Mouse (Mus musculus) liver, embryonic 15.5 days (tissue): Measurements from ENCODE around the gene Mog. TPM values are rescaled to one million over a fixed set of nuclear protein-coding genes. Genes with fewer than 3 reads are reported as not detected.

Source experiments
- ATAC-seq: fragments of 200-750 bp; cut with Nextera tagmentation; 2 replicates; pipeline ENCODE4 v1.8.0; 2017; ENCODE audit warnings: moderate number of reproducible peaks, mild to moderate bottlenecking, moderate library complexity; ENCODE audit not compliant: insufficient read depth
- H3K27ac ChIP-seq: fragments of 300-500 bp; sonication (generic); replicated peaks from 2 replicates; pipeline ENCODE4 v1.5.1; 2015; ENCODE audit warnings: mild to moderate bottlenecking, inconsistent platforms
- H3K27me3 ChIP-seq: fragments of 300-500 bp; sonication (generic); 2 replicates; pipeline ENCODE4 v1.6.1; 2015; ENCODE audit warnings: mild to moderate bottlenecking, inconsistent platforms
- H3K36me3 ChIP-seq: fragments of 300-500 bp; sonication (generic); replicated peaks from 2 replicates; pipeline ENCODE4 v1.6.1; 2015; ENCODE audit warnings: moderate library complexity, mild to moderate bottlenecking, inconsistent platforms
- H3K4me1 ChIP-seq: fragments of 300-500 bp; sonication (generic); replicated peaks from 2 replicates; pipeline ENCODE4 v1.6.1; 2015; ENCODE audit warnings: inconsistent platforms
- H3K4me2 ChIP-seq: fragments of 300-500 bp; sonication (generic); 2 replicates; pipeline ENCODE4 v1.6.1; 2015; ENCODE audit warnings: moderate library complexity, mild to moderate bottlenecking, inconsistent platforms
- H3K4me3 ChIP-seq: fragments of 300-500 bp; sonication (generic); replicated peaks from 2 replicates; pipeline ENCODE4 v1.5.1; 2015; ENCODE audit warnings: mild to moderate bottlenecking, inconsistent platforms
- H3K9ac ChIP-seq: fragments of 300-500 bp; sonication (generic); 2 replicates; pipeline ENCODE4 v1.6.1; 2015; ENCODE audit warnings: moderate library complexity, mild to moderate bottlenecking, inconsistent platforms
- H3K9me3 ChIP-seq: fragments of 300-500 bp; sonication (generic); replicated peaks from 2 replicates; pipeline ENCODE4 v1.6.1; 2016; ENCODE audit warnings: inconsistent platforms
- WGBS: fragments of 180-500 bp; shearing (Covaris S2); methylation state at CpG from one replicate; pipeline ENCODE4 v1.1.7; 2015; ENCODE audit warnings: mixed read lengths; ENCODE audit not compliant: insufficient replicate concordance; 5-methylcytosine and 5-hydroxymethylcytosine counted together
- polyA plus RNA-seq: library from polyadenylated mRNA; unstranded; fragments of >200 nt; fragmentation: Nextera tagmentation; extraction: Ambion mirVana; gene quantifications from 2 replicates; pipeline ENCODE4 v1.2.1, GENCODE M21; 2015

Gene Mog
- polyA plus RNA-seq, 1 experiment from 2014 or later, result not detected

DNA sequence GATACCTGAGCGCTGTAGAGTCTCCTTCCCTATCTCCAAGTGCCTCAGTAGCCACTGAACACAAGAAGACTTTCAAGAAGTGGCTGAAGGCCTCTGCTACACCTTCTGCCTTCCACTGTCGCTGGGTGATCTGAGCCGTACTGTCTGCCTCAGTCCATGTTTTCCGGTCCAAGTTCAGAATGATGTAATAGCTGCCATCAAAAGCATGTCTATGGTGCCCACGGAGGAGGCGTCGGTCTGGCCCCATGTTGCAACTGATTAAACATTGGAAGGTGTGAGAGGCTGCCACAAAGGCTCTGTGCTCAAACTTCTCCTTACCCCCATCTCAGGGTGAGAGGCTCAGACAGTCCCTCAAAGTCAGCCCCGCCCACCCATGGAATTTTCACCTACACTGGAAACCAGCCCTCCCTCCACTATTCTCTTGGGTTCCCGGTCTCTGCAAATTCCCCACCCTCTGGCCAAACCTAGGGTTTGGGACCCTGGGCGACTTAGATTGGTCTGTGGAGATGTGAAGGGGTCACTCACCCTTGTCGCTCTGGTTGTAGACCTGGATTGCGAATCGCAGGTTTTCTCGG is 52.8 kb downstream of the Mog start:
- Histone ChIP-seq H3K4me2 (no peak overlapping the region), H3K4me1 (no peaks in the 10 kb centered on the region), H3K36me3 (no peaks in the 10 kb centered on the region), H3K9ac (no peak overlapping the region), H3K27me3 (0 out of 2 replicates have a peak, but pooled peaks cover 3% of the 10 kb centered on the region), H3K9me3 (no peaks in the 10 kb centered on the region), H3K27ac (no peak overlapping the region), H3K4me3 (no peak overlapping the region)
- peak; percentile 31 for ATAC-seq
- 65% methylated on average over 14 of the region's 14 CpGs for WGBS

DNA sequence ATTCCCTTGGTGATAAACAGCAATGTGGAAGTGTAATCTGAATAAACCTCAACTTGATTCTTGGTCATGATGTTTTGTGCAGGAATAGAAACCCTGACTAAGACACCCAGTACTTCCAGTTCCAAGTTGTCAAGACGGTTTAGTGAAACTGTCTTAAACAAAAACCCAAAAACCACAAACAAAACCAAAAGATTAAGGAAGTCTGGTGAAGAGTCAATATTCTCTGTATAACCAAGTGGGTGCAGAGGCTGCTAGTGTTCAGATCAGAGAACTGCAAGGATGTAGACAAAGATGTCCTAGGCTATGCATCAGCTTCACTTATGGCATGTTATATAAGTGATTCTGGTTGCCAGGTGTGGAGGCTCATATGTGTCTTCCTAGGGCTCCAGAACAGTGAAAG is 56.3 kb downstream of the Mog start:
- Histone ChIP-seq H3K27ac (no peak overlapping the region), H3K4me2 (no peak overlapping the region), H3K9me3 (no peaks in the 10 kb centered on the region), H3K36me3 (no peaks in the 10 kb centered on the region), H3K4me3 (no peak overlapping the region), H3K9ac (no peak overlapping the region), H3K27me3 (no peaks in the 10 kb centered on the region), H3K4me1 (no peaks in the 10 kb centered on the region)
- ATAC-seq, result no peak
- 8% methylated on average over 1 of the region's 1 CpGs for WGBS

- WGBS, result 59% methylated on average over 1 of the region's 1 CpGs
- Histone ChIP-seq H3K36me3 (0 out of 2 replicates have a peak, but pooled peaks cover 7% of the 10 kb centered on the region), H3K27me3 (no peaks in the 10 kb centered on the region), H3K4me3 (no peak overlapping the region), H3K9me3 (no peaks in the 10 kb centered on the region), H3K4me1 (peaks cover 20% of the 10 kb centered on the region), H3K9ac (no peak overlapping the region), H3K4me2 (no peak overlapping the region), H3K27ac (no peak overlapping the region)
- no peak for ATAC-seq
Observed at GRCm38 (mm10) chr17:36961125-36961524, 62.1 kb downstream of the Mog start.

Other genes starting within 250 kb of the Mog start
- gene H2-M10.6, start 211.2 kb downstream of the Mog start, polyA plus RNA-seq, result not detected in 2 replicates
- 14.9 and 17.7 TPM in 2 replicates for gene Trim26, start 186.3 kb downstream of the Mog start, polyA plus RNA-seq
- gene Trim15, start 156.2 kb downstream of the Mog start, polyA plus RNA-seq, result 0.33 and 0.59 TPM in 2 replicates
- 300 and 303 TPM in 2 replicates for gene Trim10, start 153.8 kb downstream of the Mog start, polyA plus RNA-seq
- gene Trim40, start 133.3 kb downstream of the Mog start, polyA plus RNA-seq, result not detected in 2 replicates
- gene Trim31, start 125.3 kb downstream of the Mog start, polyA plus RNA-seq, result not detected in 2 replicates
- gene Rnf39, start 80.5 kb downstream of the Mog start, polyA plus RNA-seq, result 0.14 and 0.20 TPM in 2 replicates
- gene Ppp1r11, start 71.7 kb downstream of the Mog start, polyA plus RNA-seq, result 25.7 and 30.8 TPM in 2 replicates
- 18.7 and 21.5 TPM in 2 replicates for gene Znrd1, start 64.8 kb downstream of the Mog start, polyA plus RNA-seq
- 2.2 and 2.5 TPM in 2 replicates for gene Znrd1as, start 64.8 kb downstream of the Mog start, polyA plus RNA-seq
- not detected in 2 replicates for gene 2410137M14Rik, start 42.2 kb downstream of the Mog start, polyA plus RNA-seq
- gene H2-M5, start 33.9 kb downstream of the Mog start, polyA plus RNA-seq, result not detected in 2 replicates
- 3.2 and 3.8 TPM in 2 replicates for gene Zfp57, start 22.2 kb downstream of the Mog start, polyA plus RNA-seq
- gene Gabbr1, start 22.6 kb upstream of the Mog start, polyA plus RNA-seq, result 0.25 and 0.66 TPM in 2 replicates
- gene Olfr90, start 65.1 kb upstream of the Mog start, polyA plus RNA-seq, result not detected in 2 replicates
- not detected in 2 replicates for gene Olfr91, start 74.9 kb upstream of the Mog start, polyA plus RNA-seq
- gene Olfr92, start 96.7 kb upstream of the Mog start, polyA plus RNA-seq, result not detected in 2 replicates
- not detected in 2 replicates for gene Olfr93, start 138.1 kb upstream of the Mog start, polyA plus RNA-seq
- not detected in 2 replicates for gene Ubd, start 170.5 kb upstream of the Mog start, polyA plus RNA-seq
- gene Olfr94, start 177.6 kb upstream of the Mog start, polyA plus RNA-seq, result not detected in 2 replicates
- gene Olfr95, start 189.7 kb upstream of the Mog start, polyA plus RNA-seq, result not detected in 2 replicates
- gene Olfr96, start 196.7 kb upstream of the Mog start, polyA plus RNA-seq, result not detected in 2 replicates
- gene Olfr97, start 213.9 kb upstream of the Mog start, polyA plus RNA-seq, result not detected in 2 replicates
- not detected in 2 replicates for gene Olfr98, start 240.4 kb upstream of the Mog start, polyA plus RNA-seq
- 2.0 TPM in 2 replicates for gene H2-M3, start 246.8 kb upstream of the Mog start, polyA plus RNA-seq